Mouse (Mus musculus) neural tube, embryonic 12.5 days (tissue): ENCODE data around the gene Rgs3. TPM values are rescaled to one million over a fixed set of nuclear protein-coding genes. Genes with fewer than 3 reads are reported as not detected.

Source experiments
- polyA plus RNA-seq: library from polyadenylated mRNA; unstranded; fragments of >200 nt; fragmentation: Nextera tagmentation; extraction: Ambion mirVana; gene quantifications from 2 replicates; pipeline ENCODE4 v1.2.1, GENCODE M21; 2016

Rgs3 gene
- polyA plus RNA-seq, 1 experiment from 2014 or later: 77.3 TPM

Other genes starting within 250 kb of the Rgs3 start
- gene Fkbp15, start 199.3 kb upstream of the Rgs3 start, polyA plus RNA-seq: 25.7 and 26.9 TPM in 2 replicates
- gene Slc31a1, start 199.1 kb upstream of the Rgs3 start, polyA plus RNA-seq: 39.7 and 40.7 TPM in 2 replicates
- gene Cdc26, start 151.2 kb upstream of the Rgs3 start, polyA plus RNA-seq: 139 and 140 TPM in 2 replicates
- 22.0 and 23.3 TPM in 2 replicates for gene Prpf4, start 151.1 kb upstream of the Rgs3 start, polyA plus RNA-seq
- gene Rnf183, start 124.6 kb upstream of the Rgs3 start, polyA plus RNA-seq: not detected in 2 replicates
- gene Wdr31, start 89.0 kb upstream of the Rgs3 start, polyA plus RNA-seq: 5.7 and 6.8 TPM in 2 replicates
- gene Bspry, start 79.8 kb upstream of the Rgs3 start, polyA plus RNA-seq: 0.65 and 0.74 TPM in 2 replicates
- gene Hdhd3, start 56.4 kb upstream of the Rgs3 start, polyA plus RNA-seq: 14.6 and 14.8 TPM in 2 replicates
- gene Alad, start 39.9 kb upstream of the Rgs3 start, polyA plus RNA-seq: 65.3 and 69.1 TPM in 2 replicates
- 82.9 and 88.6 TPM in 2 replicates for gene Pole3, start 34.8 kb upstream of the Rgs3 start, polyA plus RNA-seq
- 1.1 TPM in 2 replicates for gene 4933430I17Rik, start 34.5 kb upstream of the Rgs3 start, polyA plus RNA-seq